Mouse (Mus musculus): ENCODE results near the gene Ucp2.

- TF ChIP-seq POLR2A (IDR thresholded peaks at IDR 0.05; ENCODE audit: extremely low read depth, insufficient read depth, low read length) (no peak), CTCF (IDR thresholded peaks at IDR 0.05; ENCODE audit: extremely low read depth, insufficient read depth, low read length) (no peak)
These were observed 35.0 kb upstream of the Ucp2 start for GRCm38 (mm10) chr7:100458153-100458552.

Data from cortical plate, adult 2 months (tissue).